Mouse (Mus musculus): ENCODE measurements at regions not wholly inside any gene's neighbourhood (a gene's known extent, or its start where the extent isn't known, plus 50 kb on each side); places are given as distances from the start of the nearest gene placed in this dataset.

DNA sequence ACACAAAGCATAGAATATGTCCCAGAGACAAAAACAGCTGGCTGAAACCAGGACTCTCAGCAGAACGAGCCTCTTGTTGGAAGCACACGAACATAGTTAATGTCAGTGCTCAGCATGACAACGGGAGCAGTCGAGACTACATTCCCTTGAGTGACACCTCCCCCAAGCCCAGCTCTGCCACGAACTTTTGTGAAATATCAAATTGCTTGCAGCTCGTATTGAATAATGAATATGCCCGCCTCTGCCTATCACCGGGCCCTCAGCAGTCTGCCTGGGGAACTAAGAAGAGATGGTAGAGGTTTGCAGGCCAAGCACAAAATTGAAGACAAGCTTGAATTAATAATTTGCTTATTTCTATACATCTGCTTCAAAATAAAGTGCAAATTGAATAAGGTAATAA is 177.2 kb upstream of the Hnrnpa3 start:
- TF ChIP-seq POLR2A (IDR thresholded peaks at IDR 0.05; ENCODE audit: extremely low read depth, insufficient read depth, low read length) (no peak), CTCF (IDR thresholded peaks at IDR 0.05; ENCODE audit: extremely low read depth, insufficient read depth, low read length) (no peak)
